10 mouse cellular contexts compared by ENCODE assay signal in the genomic region with DNA sequence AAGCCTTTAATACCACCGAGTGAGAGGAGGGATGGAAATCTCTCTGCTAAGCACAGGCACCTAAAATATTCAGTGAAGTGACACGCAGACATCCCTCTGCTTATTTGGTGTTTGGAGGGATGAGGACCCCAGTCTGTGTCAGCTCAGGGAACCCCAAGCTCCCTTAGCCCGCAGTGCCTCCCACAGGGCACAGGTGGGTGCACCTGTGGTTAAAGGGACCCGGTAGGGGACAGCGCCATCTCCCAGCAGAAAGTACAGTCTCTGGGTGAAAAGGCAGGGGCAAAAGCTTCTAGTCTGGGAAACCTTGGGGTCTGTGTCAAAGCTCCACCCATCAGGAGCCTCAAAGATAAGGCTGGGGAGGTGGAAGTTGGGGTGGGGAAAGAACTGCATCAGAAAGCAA. TPM values are rescaled to one million over a fixed set of nuclear protein-coding genes. Genes with fewer than 3 reads are reported as not detected.
DNase-seq lines count a peak whose midpoint lies in the region; ATAC-seq and TF ChIP-seq lines count a peak whose summit lies in the region.
"Had no signal": no experiment of that assay in that cellular context is flagged by ENCODE, and none has a peak within 500 bp of the region (broad histone marks: within the 10 kb centered on the region; RNA-seq: fewer than 3 reads in every experiment).

No protein-coding gene starts in this region.

- H3K4me2 ChIP-seq in heart, postnatal 0 days (ENCODE audit: low read depth, low read length), result peak overlapping the region; percentile 71
- peak overlapping the region; percentile 99 for H3K4me2 ChIP-seq in hindbrain, embryonic 11.5 days (replicated peaks; ENCODE audit: low read depth, low read length)
- H3K4me2 ChIP-seq in midbrain, embryonic 15.5 days, result peak overlapping the region; percentile 86

- H3K4me3 ChIP-seq in heart, postnatal 0 days (ENCODE audit: low read depth, low read length), result peak overlapping the region; percentile 45
- H3K4me3 ChIP-seq in embryonic facial prominence, embryonic 10.5 days, result peak overlapping the region; percentile 74
- peak overlapping the region; percentile 67 for H3K4me3 ChIP-seq in hindbrain, embryonic 11.5 days (ENCODE audit: low read depth, low read length)
- H3K4me3 ChIP-seq in midbrain, embryonic 15.5 days, result peak overlapping the region; percentile 76

- H3K9ac ChIP-seq in heart, postnatal 0 days (replicated peaks; ENCODE audit: low read depth, low read length), result no peak overlapping the region
- no peak overlapping the region for H3K9ac ChIP-seq in hindbrain, embryonic 11.5 days (ENCODE audit: low read depth, low read length)
- peak overlapping the region; percentile 71 for H3K9ac ChIP-seq in midbrain, embryonic 15.5 days
- H3K9ac ChIP-seq: liver, postnatal 0 days had no signal

- no peak for TF ChIP-seq CTCF in heart, postnatal 0 days (IDR thresholded peaks at IDR 0.05; ENCODE audit: low read depth)

- peaks cover 70% of the 10 kb centered on the region for H3K27me3 ChIP-seq in heart, postnatal 0 days (ENCODE audit: control insufficient read depth, insufficient read depth, low read length)
- H3K27me3 ChIP-seq in embryonic facial prominence, embryonic 10.5 days (replicated peaks; ENCODE audit: low read depth, poor library complexity, severe bottlenecking), result peaks cover 87% of the 10 kb centered on the region
- peaks cover 42% of the 10 kb centered on the region for H3K27me3 ChIP-seq in hindbrain, embryonic 11.5 days (ENCODE audit: control insufficient read depth, insufficient read depth, low read length)
- peaks cover 43% of the 10 kb centered on the region for H3K27me3 ChIP-seq in midbrain, embryonic 15.5 days (replicated peaks)

- H3K4me1 ChIP-seq in heart, postnatal 0 days (ENCODE audit: control insufficient read depth, insufficient read depth), result no peaks in the 10 kb centered on the region
- peaks cover 10% of the 10 kb centered on the region for H3K4me1 ChIP-seq in embryonic facial prominence, embryonic 10.5 days
- H3K4me1 ChIP-seq in hindbrain, embryonic 11.5 days (replicated peaks; ENCODE audit: control insufficient read depth, insufficient read depth, low read length), result peaks cover 2% of the 10 kb centered on the region; the same call in 1 of the 2 replicates
- peaks cover 19% of the 10 kb centered on the region for H3K4me1 ChIP-seq in midbrain, embryonic 15.5 days

- H3K9me3 ChIP-seq in heart, postnatal 0 days (replicated peaks; ENCODE audit: control insufficient read depth, low read length), result no peaks in the 10 kb centered on the region
- no peaks in the 10 kb centered on the region for H3K9me3 ChIP-seq in embryonic facial prominence, embryonic 10.5 days
- no peaks in the 10 kb centered on the region for H3K9me3 ChIP-seq in hindbrain, embryonic 11.5 days (ENCODE audit: control insufficient read depth, low read length)
- no peaks in the 10 kb centered on the region for H3K9me3 ChIP-seq in midbrain, embryonic 15.5 days

- H3K36me3 ChIP-seq in heart, postnatal 0 days (replicated peaks; ENCODE audit: control insufficient read depth, insufficient read depth, low read length), result no peaks in the 10 kb centered on the region
- no peaks in the 10 kb centered on the region for H3K36me3 ChIP-seq in embryonic facial prominence, embryonic 10.5 days (replicated peaks)
- no peaks in the 10 kb centered on the region for H3K36me3 ChIP-seq in hindbrain, embryonic 11.5 days (ENCODE audit: control insufficient read depth, insufficient read depth, low read length)
- no peaks in the 10 kb centered on the region for H3K36me3 ChIP-seq in midbrain, embryonic 15.5 days (replicated peaks)

- intact Hi-C loops in heart, postnatal 25 days (cut with DNase I), result no loop called here
- intact Hi-C loops in gastrocnemius, postnatal 14 days (cut with DNase I; ENCODE audit: low total_unique reads), result no loop called here

- 3% methylated on average over 5 of the region's 5 CpGs for WGBS in heart, postnatal 0 days
- 4% methylated on average over 5 of the region's 5 CpGs for WGBS in embryonic facial prominence, embryonic 10.5 days
- WGBS in hindbrain, embryonic 11.5 days, result 3% methylated on average over 5 of the region's 5 CpGs
- WGBS in midbrain, embryonic 15.5 days, result 2% methylated on average over 5 of the region's 5 CpGs

- no peak for TF ChIP-seq EP300 in heart, postnatal 0 days (IDR thresholded peaks at IDR 0.05; ENCODE audit: low read depth)

- no peak overlapping the region for H3K27ac ChIP-seq in heart, postnatal 0 days (ENCODE audit: low read depth)
- no peak overlapping the region for H3K27ac ChIP-seq in embryonic facial prominence, embryonic 10.5 days (replicated peaks)
- H3K27ac ChIP-seq in hindbrain, embryonic 11.5 days (ENCODE audit: low read depth, low read length), result no peak overlapping the region
- peak overlapping the region; percentile 39 for H3K27ac ChIP-seq in midbrain, embryonic 15.5 days

- no peak for ATAC-seq in heart, postnatal 0 days (ENCODE audit: insufficient read depth, low read depth)
- no peak for ATAC-seq in hindbrain, embryonic 11.5 days (ENCODE audit: low FRiP score)
- ATAC-seq in midbrain, embryonic 15.5 days (replicated peaks), result no peak; the same call in 1 of the 2 replicates
- ATAC-seq: inflammation-experienced regulatory T-cells, adult 6 months; liver, postnatal 0 days had no signal

- no peak for DNase-seq in heart, postnatal 0 days (ENCODE audit: low spot score)
- no peak for DNase-seq in heart, postnatal 25 days (ENCODE audit: low spot score)
- no peak for DNase-seq in embryonic facial prominence, embryonic 10.5 days (ENCODE audit: low spot score)
- no peak for DNase-seq in hindbrain, embryonic 11.5 days (ENCODE audit: low spot score)
- DNase-seq in urinary bladder, postnatal 10 days (ENCODE audit: low spot score), result no peak
- no peak for DNase-seq in adrenal gland, adult 18-20 months (ENCODE audit: low spot score in 2 of 2)
- DNase-seq in gastrocnemius, postnatal 14 days, result no peak
- DNase-seq: liver, postnatal 0 days had no signal

RNA-seq across cellular contexts. Expression of gene Hs3st4, which starts 0.7 kb away (rescaled TPM):
- total RNA-seq in heart, postnatal 0 days (2014; rRNA removed; ENCODE audit: low replicate concordance), result 0.34 and 1.6 TPM in 2 replicates
- polyA plus RNA-seq in heart, postnatal 0 days (2015; fragmentation: Nextera tagmentation; extraction: Ambion mirVana), result 0.45 and 0.52 TPM in 2 replicates
- under 1 TPM in 1 of 2 experiments, not detected in 1; 0.16 TPM for total RNA-seq in heart, postnatal 25 days (2021)
- polyA plus RNA-seq in embryonic facial prominence, embryonic 10.5 days (2016; fragmentation: Nextera tagmentation; extraction: Ambion mirVana), result 0.11 TPM in 1 of 2 replicates, not detected in the other
- 0.32 and 0.43 TPM in 2 replicates for polyA plus RNA-seq in hindbrain, embryonic 11.5 days (2014; fragmentation: Nextera tagmentation; extraction: Ambion mirVana)
- polyA plus RNA-seq in midbrain, embryonic 15.5 days (2015; fragmentation: Nextera tagmentation; extraction: Ambion mirVana), result 20.4 and 21.6 TPM in 2 replicates
- total RNA-seq in adrenal gland, adult 18-20 months (2021), result not detected
- not detected for total RNA-seq in gastrocnemius, postnatal 14 days (2021)
- polyA plus RNA-seq: inflammation-experienced regulatory T-cells, adult 6 months; liver, postnatal 0 days had no signal
